Mouse (Mus musculus): ENCODE data around the gene Gm16429. TPM values are rescaled to one million over a fixed set of nuclear protein-coding genes. Genes with fewer than 3 reads are reported as not detected.
"Not testable (repeated sequence)": the region's sequence is repeated elsewhere in the genome, so short reads cannot be mapped to it uniquely, and the experiment has no call there.

Gm16429 gene
- polyA plus RNA-seq (2016; fragmentation: Nextera tagmentation; extraction: Ambion mirVana): not detected in 2 replicates

- DNase-seq (ENCODE audit: extremely low spot score, low spot score); H3K9me3 ChIP-seq; H3K27me3 ChIP-seq (ENCODE audit: poor library complexity, severe bottlenecking); H3K36me3 ChIP-seq (replicated peaks); H3K4me3 ChIP-seq; H3K4me1 ChIP-seq; H3K27ac ChIP-seq: not testable (repeated sequence)
- no CpG with 5 or more reads among the region's 1 CpGs for WGBS
These were observed at the start of gene Gm16429 for GRCm38 (mm10) chr5:93928952-93929351. Gene Gm16429, minus strand, starts transcription at chr5:93929052.

Other genes starting within 250 kb of the Gm16429 start
- not detected in 2 replicates for gene Gm7792, start 85.3 kb downstream of the Gm16429 start, polyA plus RNA-seq (2016; fragmentation: Nextera tagmentation; extraction: Ambion mirVana)
- not detected in 2 replicates for gene BC061212, start 141.5 kb upstream of the Gm16429 start, polyA plus RNA-seq (2016; fragmentation: Nextera tagmentation; extraction: Ambion mirVana)
- gene Gm6351, start 147.3 kb upstream of the Gm16429 start, polyA plus RNA-seq (2016; fragmentation: Nextera tagmentation; extraction: Ambion mirVana): not detected in 2 replicates